Mouse (Mus musculus): Measurements from ENCODE around the gene Glul.

GRCm38 (mm10) chr1:153900381-153900780, 637 bp downstream of the Glul start:
- no peak for TF ChIP-seq POLR2A (IDR thresholded peaks at IDR 0.05; ENCODE audit: low read depth, low read length)
- TF ChIP-seq CTCF (IDR thresholded peaks at IDR 0.05; ENCODE audit: extremely low read depth, insufficient read depth, insufficient read length, insufficient replicate concordance) = no peak
